Mouse (Mus musculus): ENCODE data around the gene Prdm10.

GRCm38 (mm10) chr9:31371740-31372139 is 91.4 kb downstream of the Prdm10 start:
- TF ChIP-seq CTCF (conservative IDR thresholded peaks at IDR 0.05; ENCODE audit: insufficient read depth, insufficient read length, low read depth, low read length) (no peak), POLR2A (IDR thresholded peaks at IDR 0.05; ENCODE audit: low read depth, low read length) (no peak)
